Mouse (Mus musculus) activated CD4-positive, CD25-positive, alpha-beta regulatory T cell (primary cell): ENCODE measurements around the gene Tff1. TPM values are rescaled to one million over a fixed set of nuclear protein-coding genes. Genes with fewer than 3 reads are reported as not detected.

Experiments
- polyA plus RNA-seq, 2 experiments: library from polyadenylated mRNA; unstranded; fragments of 100-300 nt; shearing (Covaris generic); gene quantifications; one replicate each; pipeline ENCODE4 v1.2.1; 2017

Tff1 gene
- 1 to 10 TPM in 1 of 2 experiments, not detected in 1; 1.2 TPM for polyA plus RNA-seq

DNA sequence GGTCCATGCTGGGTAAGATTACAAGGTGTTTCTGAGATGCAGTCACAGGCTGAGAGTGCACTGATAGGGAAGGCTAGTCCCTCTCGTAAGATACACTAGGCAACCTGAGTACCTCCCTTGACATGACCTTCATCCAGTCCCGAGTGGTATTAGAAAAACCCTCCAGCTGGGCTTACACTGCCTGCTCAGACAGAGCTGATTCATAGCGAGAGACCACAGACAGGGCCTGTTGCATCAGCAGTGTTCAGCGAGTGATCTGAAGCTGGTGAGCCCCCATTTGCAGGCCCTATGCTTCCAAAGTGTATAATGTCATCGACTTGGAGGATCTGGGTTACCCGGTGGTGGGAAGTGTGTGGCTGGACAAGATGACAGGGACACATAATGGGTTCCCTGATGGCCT, at the start of gene Tff1:
TSS of gene Tff1 (minus strand) at position 151 of the 400 bp plus-strand sequence.

DNA sequence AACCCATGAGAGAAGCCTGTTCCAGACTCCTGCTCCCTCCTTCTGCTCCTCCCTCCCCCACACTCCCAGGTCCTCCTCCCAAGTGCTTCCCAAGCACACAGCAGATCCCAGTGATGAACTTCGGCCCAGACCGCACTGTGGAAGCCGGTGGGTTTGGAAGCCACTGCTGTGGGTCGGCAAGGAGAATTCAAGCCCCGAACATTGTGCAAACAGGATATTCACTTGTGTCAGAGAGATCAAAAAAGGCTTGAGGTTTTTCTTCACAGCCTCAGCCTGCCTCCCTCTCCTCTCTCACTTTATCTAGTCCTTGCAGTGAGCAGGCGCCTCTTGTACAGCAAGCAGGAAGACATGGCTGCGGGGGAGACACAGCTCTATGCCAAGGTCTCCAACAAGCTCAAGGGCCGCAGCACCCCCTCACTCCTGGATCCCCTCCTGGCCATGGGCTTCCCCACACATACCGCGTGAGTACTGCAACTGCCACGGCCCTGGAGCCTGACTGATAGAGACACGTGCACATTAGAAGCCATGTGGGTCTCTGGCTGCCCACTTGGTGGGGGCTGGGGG, 42.8 kb upstream of the Tff1 start, which contains the start of gene Ubash3a:
TSS of gene Ubash3a (plus strand) at position 103 of the 564 bp plus-strand sequence.

DNA sequence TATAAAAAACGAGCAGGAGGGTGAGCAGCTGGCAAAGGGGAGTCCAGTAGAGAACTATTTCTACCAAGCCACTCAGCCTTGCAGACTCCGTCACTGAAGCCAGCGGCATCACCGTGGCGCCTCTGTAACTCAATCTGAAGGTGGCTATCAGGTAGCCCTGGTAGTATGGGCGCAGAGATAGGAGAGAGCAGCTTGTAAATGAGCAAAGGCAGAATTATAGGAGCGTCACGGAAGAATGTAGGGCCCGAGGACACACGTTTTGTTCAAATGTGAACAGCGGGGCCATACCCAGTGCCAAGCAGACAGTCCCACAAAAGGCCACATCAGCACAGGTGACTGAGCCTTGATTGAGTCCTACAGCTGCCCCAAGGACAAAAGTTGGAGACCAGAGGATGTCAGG, 33.8 kb upstream of the Tff1 start, which contains the start of gene Tmprss3:
TSS of gene Tmprss3 (minus strand) at position 101 of the 400 bp plus-strand sequence.

DNA sequence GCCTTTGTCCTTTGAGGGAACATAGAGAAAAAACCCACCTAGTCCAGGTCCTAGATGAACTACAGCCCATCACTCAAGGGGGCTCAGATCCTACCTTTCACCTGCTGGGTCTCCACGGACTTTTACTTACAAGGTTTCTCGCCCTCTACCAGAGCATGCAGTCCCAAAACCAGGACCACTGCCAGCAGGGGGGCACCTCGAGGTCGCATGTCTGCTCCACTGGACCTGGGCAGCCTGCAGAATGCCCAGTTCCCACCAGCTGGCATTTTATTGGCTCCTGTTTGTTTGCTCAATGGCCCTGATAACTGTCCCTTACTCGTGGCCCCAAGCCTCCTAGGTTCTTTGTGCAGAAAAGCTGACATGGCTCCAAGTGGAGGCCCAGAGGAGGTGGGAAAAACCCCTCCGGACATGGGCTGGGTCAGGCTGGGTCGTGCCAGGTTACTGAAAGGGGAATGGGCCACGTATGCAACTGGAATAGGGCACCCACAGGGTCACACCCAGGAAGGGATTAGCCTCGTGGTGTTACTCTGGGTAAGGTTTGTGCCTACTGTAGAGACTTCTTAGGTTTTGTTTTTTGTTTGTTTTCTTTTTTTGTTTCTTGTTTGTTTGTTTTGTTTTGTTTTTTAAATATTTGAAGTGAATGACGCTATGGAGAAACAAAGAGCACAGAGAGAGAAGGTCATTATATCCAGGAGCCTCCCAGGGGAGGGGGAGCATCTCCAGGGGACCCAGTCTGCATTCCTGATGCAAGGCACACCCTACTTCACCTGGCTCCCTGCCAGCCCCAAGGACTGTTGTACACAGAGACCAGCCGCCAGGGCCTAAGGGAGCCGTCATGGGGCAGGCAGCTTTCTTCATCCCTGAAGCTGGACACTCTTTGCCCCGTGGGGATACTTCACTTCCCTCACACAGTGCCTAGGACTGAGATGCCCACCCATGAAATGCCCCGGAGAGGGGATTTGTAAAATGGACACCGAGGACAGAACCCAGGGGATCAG, 20.7 kb downstream of the Tff1 start, which contains the start of gene Tff2:
TSS of gene Tff2 (minus strand) at position 243 of the 998 bp plus-strand sequence.

DNA sequence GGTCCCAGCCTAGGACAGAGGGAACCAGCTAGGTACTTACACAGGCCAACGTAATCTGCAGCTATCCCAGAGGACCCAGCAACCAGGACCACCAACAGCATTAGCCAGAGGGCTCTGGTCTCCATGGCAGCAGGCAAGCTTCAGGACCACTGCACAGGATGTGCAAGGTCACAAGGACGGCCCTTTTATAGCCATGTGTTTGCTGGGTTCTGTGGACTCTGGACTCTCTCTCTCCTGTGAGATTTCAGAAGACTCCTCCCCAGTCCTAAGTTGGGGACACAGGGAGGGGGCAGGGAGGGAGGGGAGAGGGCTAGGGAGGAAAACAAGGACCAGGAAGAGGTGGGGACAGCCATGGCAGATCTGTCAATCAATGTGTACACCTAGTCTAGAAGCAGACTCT, 35.6 kb downstream of the Tff1 start, which contains the start of gene Tff3:
TSS of gene Tff3 (minus strand) at position 195 of the 400 bp plus-strand sequence.

Other genes with a start within 250 kb of the Tff1 start
- gene Umodl1, start 210.6 kb downstream of the Tff1 start, polyA plus RNA-seq = not detected
- 10 to 100 TPM; 37.7 to 51.6 TPM for gene Abcg1, start 107.6 kb downstream of the Tff1 start, polyA plus RNA-seq
- not detected for gene Tff3, start 35.6 kb downstream of the Tff1 start, polyA plus RNA-seq
- under 1 TPM in 1 of 2 experiments, not detected in 1; 0.31 TPM for gene Tff2, start 21.0 kb downstream of the Tff1 start, polyA plus RNA-seq
- under 1 TPM; 0.55 to 0.82 TPM for gene Tmprss3, start 33.7 kb upstream of the Tff1 start, polyA plus RNA-seq
- 100 to 1,000 TPM; 196 to 247 TPM for gene Ubash3a, start 42.6 kb upstream of the Tff1 start, polyA plus RNA-seq
- 1 to 10 TPM; 1.1 to 1.8 TPM for gene Rsph1, start 112.1 kb upstream of the Tff1 start, polyA plus RNA-seq
- gene Slc37a1, start 121.5 kb upstream of the Tff1 start, polyA plus RNA-seq = 10 to 100 TPM; 30.5 to 43.1 TPM
- gene Pde9a, start 220.9 kb upstream of the Tff1 start, polyA plus RNA-seq = not detected